Mouse (Mus musculus) mesoderm, embryonic 11.5 days (tissue): Measurements from ENCODE around the gene Orc3.

Experiments used
- DNase-seq: peaks from one replicate; pipeline ENCODE4 v3.0.0-alpha.2; 2012; ENCODE audit warnings: low read depth, low spot score

Orc3 gene

DNA sequence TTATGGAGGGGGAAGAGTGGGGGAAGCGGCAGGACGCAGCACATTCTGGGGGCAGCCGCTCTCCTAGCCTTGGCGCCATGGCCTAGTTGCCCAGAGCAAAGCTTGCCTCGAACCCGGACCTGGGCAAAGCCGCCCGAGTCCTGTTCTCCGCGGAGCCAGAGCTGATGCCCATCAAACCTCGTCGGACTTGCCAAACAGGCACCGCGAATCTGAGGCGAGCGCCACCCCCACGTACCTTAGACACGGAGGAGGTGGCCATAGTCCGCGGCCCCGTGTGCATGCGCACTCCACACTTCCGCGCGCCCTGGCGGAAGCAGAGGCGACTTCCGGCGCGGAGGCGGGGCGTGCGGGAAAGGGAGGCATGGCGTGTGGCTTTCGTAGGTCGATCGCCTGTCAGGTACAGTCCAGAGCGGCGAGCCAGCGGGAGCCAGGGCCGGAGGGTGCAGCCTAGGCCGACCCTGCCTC is at the start of gene Orc3, which contains the start of gene Rars2:
Gene Orc3 (minus strand): TSS at position 315 of the 465 bp plus-strand sequence.
Gene Rars2 (plus strand): TSS at position 328 of the 465 bp plus-strand sequence.
- DNase-seq, result peak; percentile 92

DNA sequence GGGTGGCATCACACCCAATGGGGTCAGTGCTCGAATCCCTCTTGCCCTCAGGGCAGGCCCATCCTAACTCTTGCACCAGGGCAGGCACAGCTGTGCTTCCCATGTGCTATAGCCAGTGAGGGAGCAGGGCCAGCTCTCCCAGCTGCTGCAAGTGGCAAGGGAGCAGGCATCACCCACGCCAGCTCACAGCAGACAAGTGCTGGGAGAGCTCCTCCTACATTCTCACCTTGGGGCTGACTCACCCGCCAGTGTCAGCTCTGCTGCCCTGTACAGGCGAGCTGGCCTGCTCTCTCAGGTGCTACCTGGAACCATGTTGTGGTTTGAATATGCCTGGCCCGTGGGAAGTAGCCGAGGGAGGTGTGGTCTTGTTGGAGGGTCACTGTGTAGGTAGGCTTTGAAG is 47.2 kb upstream of the Orc3 start:
- DNase-seq, result no peak

- DNase-seq, result no peak
These were observed 46.8 kb upstream of the Orc3 start for GRCm38 (mm10) chr4:34661514-34661913.

DNA sequence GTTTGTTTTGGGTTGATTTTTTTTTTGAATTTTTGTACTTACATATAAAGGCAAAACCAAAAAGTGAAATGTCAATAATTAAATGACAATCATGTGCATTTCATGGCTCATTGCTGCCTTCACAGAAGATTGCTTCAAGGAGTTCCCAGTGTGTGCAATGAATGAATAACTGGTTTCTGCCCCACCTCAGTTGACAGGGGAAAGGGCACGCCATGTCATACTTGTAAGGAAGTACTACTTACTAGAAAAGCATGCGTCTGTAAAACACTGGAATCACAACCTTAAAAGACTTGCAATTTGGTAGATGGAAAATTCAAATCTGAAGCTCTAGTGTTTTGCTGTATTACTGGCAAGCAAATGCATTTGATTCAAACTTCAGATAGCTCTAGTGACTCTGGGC is 44.3 kb upstream of the Orc3 start:
- no peak for DNase-seq

- no peak for DNase-seq
These were observed 41.4 kb upstream of the Orc3 start for GRCm38 (mm10) chr4:34656101-34656500.

DNA sequence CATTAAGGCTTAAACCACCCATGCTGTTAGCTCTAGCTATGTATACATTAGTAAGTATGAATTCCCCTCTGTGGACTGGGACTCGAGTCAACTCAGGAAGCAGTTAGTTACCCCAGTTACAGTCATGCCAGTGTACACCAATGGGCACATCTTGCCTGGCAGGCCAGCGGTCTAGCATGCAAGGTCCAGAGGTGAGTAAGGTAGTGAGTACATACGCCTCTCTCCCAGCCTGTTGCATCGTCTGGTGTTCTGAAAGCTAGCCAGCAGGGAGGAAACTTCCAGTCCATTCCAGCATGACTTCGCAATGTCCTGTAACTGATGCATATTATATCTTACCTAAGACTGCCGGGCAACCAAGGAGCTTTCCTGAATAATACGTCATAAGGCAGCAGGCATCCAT is 38.4 kb upstream of the Orc3 start:
- DNase-seq, result no peak

- no peak for DNase-seq
These were observed 30.0 kb upstream of the Orc3 start for GRCm38 (mm10) chr4:34644779-34645178.

DNA sequence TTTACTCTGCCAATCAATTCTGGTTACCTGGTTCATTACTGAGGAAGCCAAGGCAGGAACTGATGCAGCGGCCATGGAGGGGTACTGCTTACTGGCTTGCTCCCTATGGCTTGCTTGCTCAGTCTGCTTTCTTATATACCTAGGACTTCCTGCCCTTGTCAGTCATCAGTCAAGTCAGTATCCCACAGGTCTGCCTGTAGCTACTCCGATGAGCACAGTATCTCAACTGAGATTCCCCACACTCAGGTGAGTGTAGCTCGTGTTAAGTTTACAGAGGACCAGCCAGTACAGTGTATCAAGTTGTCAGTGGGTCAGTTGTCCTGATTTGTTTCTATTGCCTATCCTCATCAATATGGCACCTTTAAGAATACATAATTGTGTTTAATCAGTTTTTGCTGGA is 26.0 kb upstream of the Orc3 start:
- no peak for DNase-seq

GRCm38 (mm10) chr4:34639745-34640364 is 25.1 kb upstream of the Orc3 start:
- DNase-seq, result peak; percentile 1

DNA sequence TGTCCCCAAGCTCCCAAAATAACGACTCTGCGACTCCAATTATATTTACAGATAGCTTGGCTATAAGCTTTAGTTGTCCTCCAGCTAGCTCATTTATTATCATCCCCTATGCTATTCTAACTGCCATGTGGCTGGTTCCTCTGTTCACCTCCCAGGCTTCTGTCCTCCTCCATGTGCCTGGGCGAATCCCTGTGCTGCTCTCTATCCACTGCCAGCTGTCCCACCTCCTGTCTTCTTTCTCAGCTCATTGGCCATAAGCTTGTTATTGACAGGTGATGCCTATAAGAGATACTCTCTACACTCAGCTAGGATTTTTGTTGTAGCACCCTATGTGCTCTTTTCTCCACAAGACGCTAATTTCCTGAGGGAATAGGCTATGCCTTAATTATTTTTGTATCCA is 23.1 kb upstream of the Orc3 start:
- DNase-seq, result no peak

- DNase-seq, result no peak
These were observed 22.6 kb upstream of the Orc3 start for GRCm38 (mm10) chr4:34637386-34637785.

GRCm38 (mm10) chr4:34636036-34636435 is 21.3 kb upstream of the Orc3 start:
- DNase-seq, result no peak

DNA sequence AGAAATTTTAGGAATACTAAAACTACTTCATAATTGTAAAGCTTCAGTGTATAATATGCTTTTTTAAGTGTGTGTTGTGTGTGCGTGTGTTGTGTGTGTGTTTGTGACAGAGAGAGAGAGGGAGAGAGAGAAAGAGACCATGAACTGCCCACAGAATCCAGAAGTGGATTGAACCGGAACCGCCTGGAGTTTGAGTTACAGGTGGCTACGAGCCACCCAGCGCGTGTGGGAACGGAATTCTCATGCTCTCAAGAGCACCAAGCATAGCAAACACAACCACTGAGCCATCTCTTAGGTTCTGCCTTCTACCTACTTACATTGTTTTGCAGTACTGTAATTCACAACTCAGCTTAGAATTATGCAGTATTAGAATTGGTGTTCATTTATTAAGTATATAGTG is 19.4 kb upstream of the Orc3 start:
- DNase-seq, result no peak

- DNase-seq, result no peak
These were observed 15.2 kb upstream of the Orc3 start for GRCm38 (mm10) chr4:34629956-34630355.

- DNase-seq, result no peak
These were observed 11.7 kb upstream of the Orc3 start for GRCm38 (mm10) chr4:34626401-34626800.

GRCm38 (mm10) chr4:34625556-34625955 is 10.8 kb upstream of the Orc3 start:
- no peak for DNase-seq

DNA sequence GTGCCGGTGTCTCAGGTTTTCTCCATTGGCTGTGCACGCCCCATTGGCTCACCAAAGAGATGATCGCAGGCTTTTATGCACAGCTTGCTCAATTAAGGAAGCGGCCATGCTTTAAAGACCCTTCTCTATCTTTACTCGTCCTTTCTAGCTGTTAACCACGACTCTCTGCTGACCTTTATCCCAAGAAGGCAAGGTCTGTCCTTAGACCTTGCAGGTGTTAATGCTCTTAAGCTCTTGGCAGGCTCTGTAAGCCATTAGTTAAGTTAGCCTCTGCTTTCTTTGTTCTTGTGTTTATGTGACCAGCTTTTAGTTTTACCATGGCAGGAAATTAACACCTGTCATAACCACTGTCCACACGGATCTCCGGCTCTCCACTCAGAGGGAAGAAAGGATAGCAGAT is 1.4 kb upstream of the Orc3 start:
- DNase-seq, result no peak

DNA sequence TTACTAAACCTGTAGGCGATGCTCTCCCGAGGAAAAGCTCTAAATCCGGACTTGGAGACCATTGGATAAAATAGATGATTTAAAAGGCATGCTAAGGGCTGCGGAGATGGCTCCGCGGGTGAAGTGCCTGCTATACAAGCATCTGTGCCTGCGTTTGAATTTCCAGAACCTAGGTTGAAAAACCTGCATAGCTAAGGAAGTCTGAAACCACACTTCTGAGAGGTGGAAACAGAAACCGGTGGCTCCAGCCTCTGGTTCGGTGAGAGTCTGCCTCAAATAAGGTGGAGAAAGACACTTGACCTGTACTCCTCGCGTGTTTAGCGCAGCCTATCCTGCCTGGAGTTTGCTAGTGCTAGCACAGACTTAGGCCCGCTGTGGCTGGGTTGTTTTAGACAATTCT is 559 bp upstream of the Orc3 start:
- DNase-seq, result peak; percentile 4

DNA sequence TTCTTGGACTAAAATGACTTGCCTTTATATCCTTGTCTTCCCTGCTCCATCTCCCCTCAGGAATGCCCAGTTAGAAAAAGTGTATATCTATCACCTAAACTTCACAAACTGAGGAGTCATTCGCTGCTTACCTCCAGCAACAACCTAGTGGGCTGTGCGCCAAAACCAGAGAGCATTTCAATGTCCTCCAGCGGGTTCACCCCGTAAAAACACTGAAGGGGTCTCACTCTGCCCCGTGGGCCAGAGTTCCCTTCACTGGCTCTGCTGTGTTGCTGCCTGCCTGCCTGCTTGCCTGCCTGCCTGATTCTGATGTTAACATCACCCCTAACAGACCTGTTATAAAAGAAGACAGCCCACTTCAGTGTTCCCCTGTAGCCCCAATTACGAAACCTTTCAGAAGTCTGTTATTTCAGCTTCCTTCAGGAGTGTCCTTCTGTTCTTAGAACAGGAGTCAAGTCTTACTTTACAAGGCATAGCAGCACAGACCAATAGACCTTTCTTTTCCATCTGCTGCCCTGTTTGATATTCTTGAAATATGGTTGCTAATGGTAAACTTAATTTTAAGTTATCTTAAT is 1.1 kb downstream of the Orc3 start:
- no peak for DNase-seq

DNA sequence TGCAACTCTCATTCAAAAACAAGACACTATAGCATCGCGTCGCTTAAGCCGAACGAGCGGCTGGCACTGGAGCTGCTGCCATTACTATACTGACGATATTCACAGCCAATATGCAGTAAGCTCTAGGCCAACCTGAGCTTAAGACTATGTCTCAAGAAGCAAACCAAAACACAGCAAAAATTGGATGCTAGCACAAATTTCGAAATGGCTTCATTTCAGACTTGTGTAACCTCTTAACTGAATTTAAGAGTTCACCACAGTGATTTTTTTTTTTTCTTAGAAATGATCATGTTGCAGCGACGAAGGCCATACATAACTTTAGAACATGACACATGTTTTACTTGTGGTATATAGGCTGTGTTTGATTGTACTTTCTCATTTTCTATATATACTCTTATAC is 8.1 kb downstream of the Orc3 start:
- no peak for DNase-seq

DNA sequence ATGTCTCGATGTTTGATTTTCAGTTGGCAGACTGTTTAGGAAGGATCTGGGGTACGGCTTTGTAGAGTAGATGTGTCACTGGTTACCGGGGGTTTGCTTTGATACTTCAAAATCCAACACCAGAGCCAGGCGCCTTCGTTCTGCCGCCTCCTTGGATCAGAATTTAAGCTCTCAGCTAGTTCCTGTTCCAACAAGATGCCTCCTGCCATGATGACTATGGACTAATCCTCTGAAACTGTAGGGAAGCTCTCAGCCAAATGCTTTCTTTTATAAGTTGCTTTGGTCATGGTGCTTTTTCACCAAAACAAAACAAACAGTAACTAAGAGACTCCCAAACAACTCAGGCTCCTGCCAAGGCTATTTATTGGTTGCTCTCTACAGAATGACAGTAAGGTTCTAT is 11.6 kb downstream of the Orc3 start:
- DNase-seq, result no peak

DNA sequence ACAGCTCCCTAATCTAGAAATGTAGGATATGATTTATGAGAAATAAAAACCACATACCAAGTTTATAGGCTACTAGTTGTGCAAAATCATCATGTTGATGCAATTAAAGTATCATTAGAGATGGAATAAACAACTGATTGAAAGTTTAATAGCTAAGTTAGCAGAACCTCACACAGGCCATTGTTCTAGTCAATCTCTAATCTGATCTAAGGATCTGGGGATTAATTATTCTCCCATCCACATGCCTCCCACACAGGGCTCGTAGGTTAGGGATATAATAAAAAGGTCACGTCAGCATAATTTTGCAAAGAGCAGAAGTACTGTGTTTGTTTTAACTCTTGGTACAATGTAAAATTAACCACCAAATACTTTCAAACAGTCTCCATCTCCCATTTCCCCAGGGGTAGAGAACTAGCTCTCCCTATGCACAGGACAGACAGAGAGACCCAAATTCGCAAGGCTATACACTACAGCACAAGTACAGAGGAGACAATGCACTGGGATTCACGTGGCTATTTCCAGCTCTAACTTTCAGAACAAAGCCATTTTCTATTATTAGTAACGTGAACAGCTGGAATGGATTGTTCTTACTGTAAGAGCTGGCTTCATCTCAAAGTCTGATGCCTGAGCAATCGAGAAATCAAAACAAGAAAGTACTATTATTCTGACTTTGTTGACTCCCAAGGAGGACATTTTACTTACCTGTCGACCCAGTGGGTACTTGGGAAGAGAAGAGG is 29.7 kb downstream of the Orc3 start:
- no peak for DNase-seq

DNA sequence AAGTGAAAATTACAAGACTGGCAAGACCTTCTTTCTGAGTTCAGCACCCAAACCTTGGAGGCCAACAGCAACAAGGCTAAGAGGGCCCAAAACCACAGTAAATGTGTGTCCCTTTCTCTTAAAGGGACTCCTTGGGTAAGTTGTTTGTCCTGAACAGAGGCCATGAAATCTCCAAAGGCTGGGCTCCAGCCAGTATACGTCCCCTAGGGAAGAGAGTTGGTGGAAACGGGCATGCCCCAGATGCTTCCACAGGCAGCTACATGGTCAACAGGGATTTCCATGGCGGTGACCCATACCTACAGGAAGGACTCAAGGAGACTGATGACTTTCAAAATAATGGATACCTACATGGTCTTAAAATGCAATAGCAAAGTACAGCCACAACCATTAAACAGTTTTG is 31.3 kb downstream of the Orc3 start:
- DNase-seq, result no peak
